Mouse (Mus musculus) adrenal gland, postnatal 10 days (tissue): ENCODE results near the gene Alkbh5. TPM values are rescaled to one million over a fixed set of nuclear protein-coding genes. Genes with fewer than 3 reads are reported as not detected.
"Not testable (repeated sequence)": the region's sequence is repeated elsewhere in the genome, so short reads cannot be mapped to it uniquely, and the experiment has no call there.

Experiments used
- DNase-seq: peaks from one replicate; pipeline ENCODE4 v3.0.0; 2021; ENCODE audit warnings: mixed read lengths
- total RNA-seq, 2 experiments: library from RNA; stranded (reverse); gene quantifications; 2 replicates each; pipeline ENCODE4 v1.2.3; 2021

Gene Alkbh5
- total RNA-seq, 2 experiments from 2014 or later = 68.6 to 72.6 TPM

DNA sequence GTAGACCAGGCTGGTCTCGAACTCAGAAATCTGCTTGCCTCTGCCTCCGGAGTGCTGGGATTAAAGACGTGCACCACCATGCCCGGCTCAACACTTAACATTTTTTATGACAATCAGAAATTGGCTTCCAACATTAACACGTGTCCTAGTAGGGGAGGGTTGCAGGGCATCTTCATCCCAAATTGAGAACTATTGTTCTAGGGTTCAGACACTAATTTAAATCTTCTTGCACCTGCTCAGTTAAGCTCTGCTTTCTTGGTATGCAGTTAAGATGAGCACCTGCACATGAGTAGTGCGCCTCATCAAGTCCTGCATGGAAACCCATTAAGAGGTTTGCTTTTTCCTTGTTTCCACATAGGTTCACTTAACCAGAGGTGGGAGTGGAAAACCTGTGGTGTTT, 5.7 kb downstream of the Alkbh5 start:
- no peak for DNase-seq

- not testable (repeated sequence) for DNase-seq
Observed at GRCm38 (mm10) chr11:60543211-60543610, 7.0 kb downstream of the Alkbh5 start.

DNA sequence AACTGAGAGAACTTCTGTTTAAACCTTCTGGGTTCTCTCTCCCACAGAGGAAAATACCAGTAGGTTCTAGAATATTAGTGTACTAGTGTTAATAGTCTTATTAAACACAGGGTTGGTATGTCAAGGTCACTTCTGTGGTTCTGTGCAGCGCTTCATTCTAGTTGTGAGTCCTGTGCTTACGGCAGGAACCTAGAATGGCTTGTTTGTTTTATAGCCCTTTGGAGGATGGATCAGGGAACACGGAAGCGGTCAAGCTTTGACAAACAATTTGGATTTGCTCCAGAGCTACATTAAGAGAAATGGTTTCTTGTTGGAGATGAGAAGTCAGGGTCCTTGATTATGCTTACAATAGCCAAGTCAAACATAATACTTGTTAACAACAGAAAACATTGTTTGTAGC, 9.3 kb downstream of the Alkbh5 start:
- DNase-seq = no peak

DNA sequence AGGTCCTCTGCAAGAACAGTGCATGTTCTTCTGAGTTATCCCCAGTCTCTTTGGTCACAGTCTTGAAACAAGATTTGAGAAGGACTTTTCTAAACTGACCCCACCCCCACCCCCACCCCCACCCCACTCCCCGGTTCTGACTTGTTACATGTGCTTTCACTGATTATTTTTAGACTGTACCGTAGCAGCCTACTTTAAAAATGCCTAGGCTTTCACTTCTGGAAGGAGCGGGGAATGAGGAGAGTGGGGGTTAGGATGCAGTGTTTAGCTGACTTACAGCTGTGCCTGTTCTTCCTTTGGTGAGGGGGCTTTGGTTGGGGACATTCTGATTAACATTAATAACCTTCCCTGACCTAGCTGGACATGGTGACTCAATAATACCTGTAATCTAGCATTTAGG, 11.9 kb downstream of the Alkbh5 start:
- no peak for DNase-seq

- no peak for DNase-seq
Observed at GRCm38 (mm10) chr11:60553091-60553490, 16.9 kb downstream of the Alkbh5 start.

GRCm38 (mm10) chr11:60557675-60558074, 21.5 kb downstream of the Alkbh5 start:
- DNase-seq = no peak

DNA sequence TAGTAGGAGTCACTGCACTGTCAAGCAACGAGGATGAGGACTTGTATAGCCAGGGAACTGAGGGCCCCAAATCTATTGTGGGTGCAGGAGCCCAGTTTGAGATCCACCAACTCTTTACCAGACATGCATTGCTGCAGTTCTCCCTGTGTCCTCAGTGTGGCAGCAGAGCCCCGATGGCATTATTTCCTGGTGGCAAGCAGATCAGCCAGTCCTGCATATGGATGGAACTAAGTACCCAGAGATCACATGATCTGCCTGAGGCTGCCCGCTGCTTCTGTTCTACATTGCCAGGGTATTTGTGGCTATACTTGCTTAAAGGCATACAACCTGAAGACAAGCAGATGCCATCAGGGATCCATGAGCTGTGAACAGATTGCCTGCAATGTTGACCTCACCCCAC, 23.2 kb downstream of the Alkbh5 start:
- DNase-seq = peak; percentile 73

GRCm38 (mm10) chr11:60574006-60574405, 37.8 kb downstream of the Alkbh5 start:
- not testable (repeated sequence) for DNase-seq

Other genes with a start within 250 kb of the Alkbh5 start
- gene Tom1l2, start 183.5 kb upstream of the Alkbh5 start, total RNA-seq = 10 to 100 TPM; 49.9 to 61.5 TPM
- gene Drc3, start 183.1 kb upstream of the Alkbh5 start, total RNA-seq = 1 to 10 TPM; 1.1 to 1.5 TPM
- 10 to 100 TPM; 48.8 TPM for gene Gid4, start 119.2 kb upstream of the Alkbh5 start, total RNA-seq
- 100 to 1,000 TPM; 128 to 156 TPM for gene Atpaf2, start 117.9 kb upstream of the Alkbh5 start, total RNA-seq
- 10 to 100 TPM; 61.6 to 69.0 TPM for gene Drg2, start 81.8 kb upstream of the Alkbh5 start, total RNA-seq
- gene Myo15, start 67.0 kb upstream of the Alkbh5 start, total RNA-seq = under 1 TPM; 0.30 to 0.51 TPM
- 10 to 100 TPM; 23.0 to 30.4 TPM for gene Llgl1, start 163.3 kb downstream of the Alkbh5 start, total RNA-seq
- gene Flii, start 190.9 kb downstream of the Alkbh5 start, total RNA-seq = 100 to 1,000 TPM; 105 to 118 TPM
- 10 to 100 TPM; 31.8 to 43.9 TPM for gene Mief2, start 192.0 kb downstream of the Alkbh5 start, total RNA-seq
- 10 to 100 TPM in 1 of 2 experiments, 1 to 10 TPM in 1; 7.7 to 10.2 TPM for gene Top3a, start 241.0 kb downstream of the Alkbh5 start, total RNA-seq
- gene Smcr8, start 241.1 kb downstream of the Alkbh5 start, total RNA-seq = 10 to 100 TPM; 19.7 to 20.7 TPM